Mouse (Mus musculus) heart, adult 9 months (tissue): ENCODE measurements around the gene Pxmp4.

Source experiments
- DNase-seq, 2 experiments: peaks; one replicate each; pipeline ENCODE4 v3.0.0; 2022; ENCODE audit warnings: low spot score in 2 of 2

The Pxmp4 gene

DNA sequence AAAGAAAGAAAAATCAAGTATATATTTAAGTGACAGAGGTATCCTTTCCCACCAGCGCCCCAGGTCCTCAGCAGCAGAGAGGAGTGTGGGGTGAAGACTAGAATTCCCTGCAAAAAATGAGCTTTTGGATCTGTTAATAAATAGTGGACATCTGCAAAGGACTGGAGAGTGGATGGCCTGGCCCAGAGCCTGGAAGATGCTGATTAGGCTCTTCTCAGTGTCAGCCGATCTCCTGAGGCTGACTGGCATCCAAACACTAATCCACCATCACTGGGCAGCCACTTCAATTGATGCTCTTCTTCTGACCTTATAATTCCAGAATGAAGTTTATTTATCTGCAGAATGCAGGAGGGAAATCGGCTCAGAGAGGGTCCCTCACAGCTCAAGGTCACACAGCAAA is 30.5 kb downstream of the Pxmp4 start:
- no peak for DNase-seq

DNA sequence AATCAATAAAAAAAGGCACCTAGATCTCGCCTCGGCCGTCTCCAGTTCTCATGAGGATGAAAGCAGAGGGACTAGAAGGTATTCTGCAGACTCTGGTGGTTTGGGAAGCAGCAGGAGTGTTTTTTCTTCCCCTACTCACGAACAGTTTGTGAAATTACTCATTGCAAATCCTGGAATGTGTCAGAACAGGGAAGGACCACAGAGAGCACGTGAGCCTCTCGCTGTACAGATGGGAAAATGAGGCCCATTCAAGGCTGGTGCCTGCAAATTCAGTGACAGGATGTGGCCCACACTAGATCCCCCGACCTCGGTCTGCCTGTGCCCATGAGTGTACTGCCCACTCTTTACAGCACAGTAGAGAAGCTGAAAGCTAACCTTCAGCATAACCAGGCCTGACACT is 31.5 kb downstream of the Pxmp4 start:
- DNase-seq, result no peak

DNA sequence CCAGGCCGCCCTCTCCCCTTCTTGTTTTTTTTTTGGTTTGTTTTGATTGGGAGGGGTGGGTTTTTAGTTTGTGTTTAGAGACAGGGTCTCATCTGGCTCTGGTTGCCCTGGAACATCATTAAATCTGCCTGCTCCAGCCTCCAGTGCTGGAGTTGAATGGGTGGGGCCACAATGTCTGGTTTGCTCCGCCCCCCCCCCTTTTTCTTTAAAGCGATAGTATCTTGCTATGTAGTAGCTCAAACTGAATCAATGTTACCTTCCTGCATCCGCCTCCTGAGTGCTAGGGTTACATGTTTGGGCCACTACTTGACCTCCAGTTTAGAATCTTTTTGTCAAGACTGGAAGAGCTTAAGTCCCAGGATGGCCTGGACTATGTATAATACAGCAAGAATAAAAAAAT is 32.2 kb downstream of the Pxmp4 start:
- DNase-seq, result no peak

DNA sequence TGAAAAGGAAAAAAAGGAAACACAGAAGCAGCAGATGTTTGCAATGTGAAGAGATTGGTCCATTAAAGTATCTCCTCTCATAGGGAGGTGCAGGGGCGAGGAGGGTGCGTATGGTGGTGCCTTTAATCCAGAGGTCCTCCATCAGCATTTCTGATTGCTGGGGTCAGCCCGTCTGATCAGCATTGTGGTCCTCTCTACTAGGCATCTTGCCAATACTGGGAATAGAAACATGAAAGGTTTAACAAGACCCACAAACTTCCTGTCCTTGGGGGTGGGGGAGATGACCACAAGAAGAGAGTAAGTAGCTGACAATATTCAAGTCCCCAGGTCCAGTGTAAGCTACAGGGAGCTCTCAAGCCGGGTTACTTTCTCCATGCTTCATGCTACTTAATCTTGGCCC is 32.8 kb downstream of the Pxmp4 start:
- no peak for DNase-seq

DNA sequence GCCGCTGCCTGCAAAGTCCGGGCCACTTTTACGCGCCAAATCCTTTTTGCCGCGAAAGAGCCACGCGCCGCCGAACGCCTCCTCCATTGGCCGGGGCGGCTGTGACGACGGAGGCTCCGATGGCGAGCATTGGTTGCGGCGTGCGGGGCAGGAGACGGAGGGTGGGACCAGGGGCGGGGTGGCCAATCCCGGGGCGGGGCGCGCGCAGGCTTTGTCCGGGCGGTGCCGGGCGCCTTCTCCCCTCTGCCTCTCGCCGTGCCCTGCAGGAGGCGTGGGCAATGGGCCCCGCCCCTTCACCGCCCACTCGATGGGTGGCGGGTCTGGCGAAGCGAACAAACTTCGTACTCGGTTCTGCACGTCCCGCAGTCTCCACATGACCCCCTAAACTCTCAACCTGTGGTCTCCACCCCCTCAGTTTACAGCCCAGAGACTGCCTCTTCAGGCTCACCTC is 33.6 kb downstream of the Pxmp4 start, which contains the start of gene E2f1:
Gene E2f1, minus strand, starts transcription at position 57 of the 451 bp plus-strand sequence.
- peak; percentile 90 to 91 for DNase-seq

DNA sequence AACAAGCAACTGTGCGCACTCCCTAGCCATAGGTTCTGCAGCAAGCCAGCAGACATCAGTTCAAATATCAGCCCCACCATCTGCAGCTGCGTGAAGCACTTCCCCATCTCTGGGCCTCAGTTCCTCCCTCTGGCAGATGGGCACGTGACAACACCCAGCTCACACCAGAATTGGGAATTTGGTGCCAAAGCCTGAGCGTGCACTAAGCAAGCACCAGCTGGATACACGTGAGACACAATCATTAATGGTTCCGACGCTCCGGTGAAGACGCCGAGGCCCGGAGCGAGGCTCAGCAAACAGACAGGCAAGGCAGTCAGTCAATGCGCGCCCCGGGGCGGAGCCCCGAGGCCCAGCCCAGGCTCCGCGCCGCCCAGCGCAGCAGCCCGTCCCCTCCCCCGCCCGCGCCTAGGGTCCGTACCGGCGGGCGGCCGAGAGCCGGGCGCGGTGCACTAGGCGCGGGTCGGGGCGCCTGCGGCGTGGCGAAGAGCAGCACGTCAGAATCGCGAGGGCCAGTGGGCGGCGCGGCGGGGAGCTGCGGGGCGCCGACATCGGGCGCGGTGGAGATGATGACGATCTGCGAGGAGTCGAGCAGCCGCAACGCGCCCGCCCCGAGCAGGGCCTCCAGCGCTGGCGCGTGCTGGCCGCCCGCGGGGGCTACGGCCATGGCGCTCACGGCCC is 34.3 kb downstream of the Pxmp4 start:
- peak in 1 of 2 experiments; percentile 39 for DNase-seq

DNA sequence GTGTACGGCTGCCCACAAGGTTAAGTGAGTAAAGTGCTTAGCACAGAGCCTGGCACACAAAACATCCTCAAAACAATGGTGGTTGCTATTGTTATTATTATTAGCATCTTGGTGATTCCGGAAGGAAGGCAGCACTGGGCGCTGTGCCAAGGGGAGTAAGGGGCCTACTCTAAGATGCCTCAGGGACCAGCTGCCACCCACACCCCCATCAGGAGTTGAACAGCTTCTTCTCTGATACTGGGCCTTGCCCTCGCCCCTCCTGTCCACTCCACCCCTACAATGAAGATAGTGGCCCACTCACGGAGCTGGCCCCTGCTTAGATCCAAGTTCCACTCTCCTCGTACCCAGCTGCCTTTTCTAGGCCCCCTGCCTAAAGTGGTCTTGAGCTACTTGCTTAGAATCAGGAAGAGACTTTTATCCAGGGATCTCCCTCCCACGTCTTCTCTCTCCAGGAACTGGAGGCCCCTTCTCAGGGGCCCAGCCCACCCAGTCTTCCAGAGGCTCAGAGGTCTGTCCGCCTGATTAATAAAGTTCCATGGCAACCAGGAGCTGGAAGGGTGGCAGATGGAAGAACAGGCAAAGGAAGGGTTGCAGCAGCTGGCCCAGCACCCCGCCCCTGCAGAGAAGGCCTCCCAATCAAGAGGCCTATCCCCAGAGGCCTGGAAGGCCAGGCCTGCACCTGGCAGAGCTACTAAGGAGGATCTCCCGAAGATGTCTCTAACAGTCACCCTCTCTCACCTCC is 35.0 kb downstream of the Pxmp4 start:
- DNase-seq, result no peak

DNA sequence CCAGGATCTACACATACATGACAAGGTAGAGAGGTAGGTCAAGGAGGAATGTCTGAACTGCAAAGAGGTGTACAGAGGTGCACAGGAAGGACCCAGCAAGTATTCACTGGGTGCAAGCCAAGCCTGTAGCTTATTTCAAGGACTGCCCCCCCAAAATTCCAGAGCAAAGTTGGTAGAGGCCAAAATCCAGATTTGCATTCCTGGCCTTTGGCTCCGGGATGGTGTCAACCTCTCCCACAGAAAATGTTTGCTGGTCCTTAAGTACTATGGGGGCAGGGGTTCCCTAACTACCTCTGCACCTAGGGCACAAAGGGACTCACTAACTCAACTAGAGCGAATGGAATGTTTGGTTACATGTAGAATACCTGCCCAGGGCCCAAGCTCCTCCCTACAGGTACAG is 35.7 kb downstream of the Pxmp4 start:
- DNase-seq, result no peak

DNA sequence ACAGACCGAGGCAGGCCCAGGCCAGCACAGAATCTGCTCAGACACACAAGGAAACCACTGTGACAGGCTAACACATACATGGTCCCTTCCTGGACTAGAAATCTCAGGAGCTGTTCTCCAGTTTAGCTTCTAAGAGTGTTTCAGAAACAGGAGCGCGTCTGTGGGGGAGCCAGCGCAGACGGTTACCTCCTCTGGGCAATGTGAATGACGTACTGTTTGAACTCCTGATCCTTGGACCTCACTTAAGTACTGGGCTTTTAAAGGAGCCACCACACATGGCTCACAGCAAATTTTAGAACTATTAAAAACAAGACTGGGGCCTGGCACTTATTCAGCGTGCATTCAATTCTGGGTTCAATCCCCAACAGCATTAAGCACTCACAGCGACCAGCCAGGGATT is 36.9 kb downstream of the Pxmp4 start:
- no peak for DNase-seq

DNA sequence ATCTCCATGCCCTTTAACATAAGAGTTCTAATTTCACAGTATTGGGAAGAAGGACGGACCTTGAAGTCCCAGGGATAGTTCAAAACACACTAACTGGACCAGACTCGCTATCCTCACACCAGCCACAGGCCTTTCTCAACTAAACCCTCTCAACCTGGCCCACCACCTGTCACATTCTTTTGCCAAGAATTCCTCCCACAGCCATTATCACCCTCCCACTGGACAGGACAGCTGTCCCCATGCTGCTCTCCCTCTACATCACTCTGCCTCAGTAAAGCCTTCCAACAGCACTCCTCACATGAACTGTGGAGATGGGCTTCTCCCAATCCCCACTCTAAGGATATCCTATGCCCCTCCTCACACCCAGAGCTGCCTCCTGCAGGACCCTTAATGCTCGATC is 37.9 kb downstream of the Pxmp4 start:
- DNase-seq, result no peak

DNA sequence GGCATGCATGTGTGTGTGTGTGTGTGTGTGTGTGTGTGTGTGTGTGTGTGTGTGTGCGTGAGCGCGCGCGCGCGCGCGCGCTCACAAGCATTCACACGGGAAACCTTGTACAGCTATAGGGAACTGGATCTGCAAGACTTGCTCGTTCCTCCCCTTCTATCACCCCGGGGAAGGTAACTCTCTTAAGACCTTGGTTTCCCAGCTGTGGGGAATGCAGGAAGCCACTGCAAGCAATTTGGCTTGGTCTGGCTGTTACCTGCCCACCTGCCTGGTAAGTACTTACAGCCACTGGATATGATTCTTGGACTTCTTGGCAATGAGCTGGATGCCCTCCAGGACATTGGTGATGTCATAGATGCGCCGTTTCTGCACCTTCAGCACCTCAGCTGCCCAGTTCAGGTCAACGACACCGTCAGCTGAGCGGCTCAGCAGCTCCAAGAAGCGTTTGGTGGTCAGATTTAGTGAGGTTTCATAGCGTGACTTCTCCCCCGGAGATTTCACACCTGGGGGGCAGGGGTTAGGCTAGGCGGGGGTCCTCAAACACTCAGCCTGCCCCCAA is 39.8 kb downstream of the Pxmp4 start:
- no peak for DNase-seq

DNA sequence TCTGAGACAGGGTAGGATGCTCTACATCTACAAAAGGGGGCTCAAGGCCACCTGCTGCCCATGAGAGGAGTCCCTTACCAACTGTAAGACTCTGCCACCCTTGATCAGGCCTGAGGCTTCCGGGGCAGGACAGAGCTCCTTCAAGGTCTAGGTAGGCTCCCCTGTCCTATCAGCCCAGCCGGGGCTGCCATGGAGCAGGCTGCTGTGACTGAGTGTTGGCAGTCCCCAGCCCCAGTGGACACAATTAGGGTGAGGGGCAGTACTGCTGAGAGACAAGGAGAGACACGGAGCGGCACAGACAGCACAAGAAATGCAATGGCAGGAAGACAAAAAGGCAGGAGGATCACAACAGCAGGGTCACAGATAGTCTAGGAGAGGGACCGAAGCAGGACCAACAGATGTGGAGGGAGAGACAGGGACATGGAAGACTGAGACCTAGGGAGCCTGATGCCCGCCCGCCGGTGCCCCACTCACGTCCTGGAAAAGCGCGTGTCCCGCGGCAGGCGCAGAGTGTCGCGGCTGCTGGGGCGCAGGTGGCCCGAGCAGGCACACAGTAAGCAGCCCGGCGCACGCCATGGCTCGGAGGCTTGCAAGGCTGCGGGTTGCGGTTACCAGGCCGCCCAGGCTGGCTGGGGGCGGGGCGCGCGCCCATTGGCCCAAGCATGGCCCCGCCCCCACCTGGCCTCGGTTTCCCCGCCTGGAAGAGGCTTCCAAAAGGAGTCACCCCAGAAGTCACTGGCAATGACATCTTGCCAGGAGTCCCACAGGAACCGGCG is 45.1 kb downstream of the Pxmp4 start, which contains the start of gene Necab3:
Gene Necab3, minus strand, starts transcription at position 627 of the 776 bp plus-strand sequence.
- DNase-seq, result no peak

DNA sequence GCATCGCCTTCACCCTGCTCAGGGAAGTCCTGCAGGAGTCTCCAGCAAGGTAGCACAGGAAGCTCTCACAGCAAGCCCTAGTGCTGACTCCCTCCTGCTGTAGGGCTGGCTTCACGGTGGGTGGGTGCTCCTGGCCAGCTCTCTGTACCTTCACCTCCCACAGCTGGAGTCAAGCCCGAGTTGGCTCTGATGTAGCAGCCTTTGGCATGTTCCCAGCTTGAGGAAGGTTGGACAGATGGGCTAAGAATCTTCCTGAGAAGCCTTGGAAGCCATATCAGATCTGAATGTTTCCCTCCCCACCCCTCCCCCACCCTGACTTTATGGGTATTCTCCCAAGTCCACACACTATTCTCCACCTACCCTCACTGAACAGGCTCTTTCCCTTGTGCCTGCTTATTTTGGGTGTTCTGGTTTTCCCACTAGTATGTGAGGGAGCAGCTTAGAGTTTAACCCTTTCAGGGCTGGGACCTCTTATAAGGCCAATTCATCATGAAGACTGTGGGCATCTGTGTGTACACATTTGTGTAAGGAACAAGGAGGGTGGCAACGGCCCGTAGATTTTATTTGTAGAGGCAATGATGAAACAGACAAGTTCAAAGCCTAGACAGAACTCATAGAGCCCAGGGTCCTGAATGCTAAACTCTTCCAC is 46.2 kb downstream of the Pxmp4 start:
- DNase-seq, result no peak

DNA sequence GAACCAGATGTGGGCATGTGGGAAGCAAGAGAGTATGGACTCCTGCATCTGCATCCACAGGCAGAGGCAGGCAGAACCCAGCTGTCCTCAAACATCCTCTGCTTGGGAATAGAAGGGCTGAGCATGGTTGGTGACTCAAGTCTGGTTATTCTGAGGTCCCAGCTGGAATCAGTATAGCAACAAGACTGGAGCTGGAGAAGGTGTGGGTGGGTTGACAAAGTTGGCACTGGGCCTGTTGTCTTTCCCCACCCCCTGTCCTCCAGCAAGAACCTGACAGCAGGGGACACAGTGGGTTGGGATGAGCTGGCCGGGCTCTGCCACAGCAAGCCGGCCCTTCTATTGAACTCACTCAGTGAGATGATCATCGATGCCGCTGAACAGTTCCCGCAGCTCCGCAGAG is 48.3 kb downstream of the Pxmp4 start:
- no peak for DNase-seq

DNA sequence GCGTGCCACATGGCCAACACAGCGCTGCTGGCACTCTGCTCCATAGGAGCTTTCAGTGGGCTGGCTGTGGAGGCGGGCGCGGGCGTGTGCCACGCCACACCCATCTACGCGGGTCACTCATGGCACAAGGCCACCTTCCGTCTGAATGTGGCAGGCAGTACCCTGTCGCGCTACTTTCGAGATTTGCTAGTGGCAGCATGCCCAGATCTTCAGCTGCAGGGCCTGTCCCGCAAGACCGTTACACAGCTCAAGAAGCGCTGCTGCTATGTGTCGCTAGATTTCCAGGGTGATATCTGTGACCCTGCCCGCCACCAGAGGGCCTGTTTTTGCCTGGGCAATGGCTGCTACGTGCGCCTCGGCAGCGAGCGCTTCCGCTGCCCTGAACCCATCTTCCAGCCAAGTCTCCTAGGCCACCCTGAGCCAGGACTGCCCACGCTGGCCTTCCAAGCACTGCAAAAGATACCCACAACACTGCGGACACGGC is 51.0 kb downstream of the Pxmp4 start:
- DNase-seq, result peak; percentile 35 to 51

DNA sequence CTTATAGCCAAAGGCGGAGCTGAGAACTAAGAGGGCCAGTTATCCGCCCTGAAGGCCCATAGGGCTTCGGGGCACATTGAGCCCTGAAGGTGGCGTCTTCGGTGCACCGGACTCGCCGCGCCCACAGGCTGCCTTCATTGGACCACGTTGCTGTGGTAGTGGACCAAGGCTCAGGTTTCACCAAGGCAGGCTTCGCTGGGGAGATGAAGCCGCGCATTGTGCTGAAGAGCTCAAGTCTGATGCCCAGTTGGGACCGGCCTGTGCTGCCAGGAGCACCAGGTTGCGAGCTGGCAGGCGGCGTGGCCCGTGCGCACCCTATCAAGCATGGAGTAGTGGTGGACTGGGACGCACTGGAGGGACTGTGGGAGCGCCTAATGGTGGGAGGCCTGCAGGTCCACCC is 51.6 kb downstream of the Pxmp4 start:
- DNase-seq, result no peak

DNA sequence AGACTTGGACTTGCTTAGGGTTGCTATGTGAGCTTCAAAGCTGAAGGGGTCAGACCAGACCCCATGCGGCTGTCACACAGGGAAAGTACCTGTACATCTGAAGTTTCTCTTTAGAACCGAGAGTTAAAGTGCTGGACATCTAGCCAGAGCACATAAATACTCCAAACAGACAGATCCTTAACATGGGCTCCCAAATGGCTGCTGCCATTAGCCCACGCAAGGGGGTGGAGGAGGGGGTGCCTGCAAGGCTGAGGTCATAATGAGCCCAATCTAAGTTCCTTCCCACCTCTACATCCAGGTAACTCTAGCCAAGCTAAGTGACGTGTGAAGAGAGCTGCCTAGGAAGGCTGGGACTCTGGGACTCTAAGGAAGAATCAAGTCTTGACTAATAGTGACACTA is 52.0 kb downstream of the Pxmp4 start, which contains the start of gene Actl10:
Gene Actl10, plus strand, starts transcription at position 301 of the 400 bp plus-strand sequence.
- DNase-seq, result no peak

DNA sequence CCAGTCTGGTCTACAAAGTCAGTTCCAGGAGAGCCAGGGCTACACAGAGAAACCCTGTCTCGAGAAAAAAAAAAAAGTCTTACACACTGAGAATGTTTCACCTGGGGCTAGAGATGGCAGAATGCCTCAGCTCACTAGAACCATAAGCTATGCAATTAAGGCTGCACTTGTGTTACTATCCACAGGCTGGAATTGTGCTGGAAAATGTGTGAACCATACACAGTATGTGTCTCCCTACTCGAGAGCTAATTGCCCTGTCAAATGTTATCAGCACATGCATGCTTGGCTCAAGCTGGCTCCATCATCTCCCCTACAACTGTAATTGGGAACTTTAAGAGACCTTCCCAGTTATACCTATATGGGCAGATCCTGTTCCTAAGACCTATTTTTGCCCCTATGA is 52.6 kb downstream of the Pxmp4 start:
- no peak for DNase-seq

DNA sequence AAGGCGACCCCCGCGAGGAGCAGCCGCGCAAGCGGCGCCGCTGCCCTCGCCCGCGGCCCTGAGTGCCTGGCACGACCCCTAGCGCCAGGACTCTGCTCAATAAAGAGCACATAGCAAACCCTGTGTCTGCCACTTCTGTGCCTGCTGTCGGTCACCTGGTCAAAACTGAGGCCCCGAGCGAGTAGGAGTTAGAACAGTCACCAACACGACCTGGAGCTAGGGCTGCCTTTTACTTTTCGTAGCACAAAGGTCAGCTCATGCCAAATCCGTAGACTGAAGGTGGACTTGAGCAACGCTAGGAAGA is 53.7 kb downstream of the Pxmp4 start:
- no peak for DNase-seq

DNA sequence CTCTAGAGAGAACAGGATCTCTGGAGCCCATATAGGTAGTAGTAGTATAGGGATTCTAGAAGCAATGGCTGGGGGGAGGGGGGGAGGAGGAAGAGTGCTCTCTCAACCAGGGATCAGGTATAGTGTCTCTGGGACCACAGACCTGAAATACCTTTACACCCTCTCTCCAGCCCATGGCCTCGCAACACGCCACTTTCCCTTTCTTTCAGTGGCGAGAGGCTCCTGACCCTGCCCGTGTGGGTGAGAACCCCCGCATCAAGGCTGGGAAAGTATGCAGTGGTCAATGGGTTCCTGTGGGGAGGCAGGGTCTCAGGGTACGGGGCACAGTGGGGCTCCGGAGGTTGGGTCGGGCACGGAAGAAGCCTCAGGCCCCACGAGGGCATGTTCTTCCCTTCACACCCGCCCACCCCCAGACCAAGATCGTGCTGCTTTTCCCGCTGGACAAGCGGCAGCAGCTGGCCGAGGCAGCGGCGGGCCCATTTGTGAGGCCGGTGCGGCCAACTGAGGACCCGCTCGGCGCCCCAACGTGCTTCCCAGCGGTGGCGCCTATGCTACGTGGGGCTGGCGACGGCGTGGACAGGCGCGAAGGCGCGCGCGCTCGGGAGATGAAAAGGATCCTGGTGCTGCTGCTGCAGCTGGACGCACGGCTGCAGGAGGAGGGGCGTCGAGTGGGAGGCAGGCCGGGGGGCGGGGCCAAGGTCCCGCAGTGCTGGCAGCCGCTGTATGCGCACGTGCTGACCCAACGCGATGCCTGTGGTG is 54.2 kb downstream of the Pxmp4 start:
- peak in 1 of 2 experiments; percentile 30 for DNase-seq

DNA sequence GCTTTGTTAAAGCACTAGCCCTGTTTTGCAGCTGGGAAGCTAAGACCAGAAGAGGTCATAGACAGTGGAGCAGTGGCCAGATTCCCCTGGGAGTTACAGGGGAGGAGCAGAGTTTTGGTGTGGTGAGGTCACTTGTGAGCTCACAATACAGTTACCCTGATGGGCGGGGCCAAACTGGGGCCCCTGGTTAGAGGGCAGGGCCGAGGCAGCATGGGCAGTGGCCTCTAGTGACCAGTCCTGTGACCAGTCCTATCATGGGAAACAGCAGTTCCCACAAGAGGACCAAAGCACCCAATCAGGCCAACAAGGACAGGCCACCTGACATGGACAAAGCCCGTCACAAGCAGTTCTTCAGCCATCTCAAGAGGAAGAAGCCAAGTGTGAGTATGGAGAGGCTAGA is 54.8 kb downstream of the Pxmp4 start:
- peak in 1 of 2 experiments; percentile 46 for DNase-seq
